Mouse (Mus musculus): Measurements from ENCODE around the gene Cela1. TPM values are rescaled to one million over a fixed set of nuclear protein-coding genes. Genes with fewer than 3 reads are reported as not detected.
A peak's percentile ranks its signal among the peaks of the same experiment; 100 is the strongest.

The Cela1 gene
- polyA plus RNA-seq, 1 experiment from 2014 or later = 17.0 TPM

DNA sequence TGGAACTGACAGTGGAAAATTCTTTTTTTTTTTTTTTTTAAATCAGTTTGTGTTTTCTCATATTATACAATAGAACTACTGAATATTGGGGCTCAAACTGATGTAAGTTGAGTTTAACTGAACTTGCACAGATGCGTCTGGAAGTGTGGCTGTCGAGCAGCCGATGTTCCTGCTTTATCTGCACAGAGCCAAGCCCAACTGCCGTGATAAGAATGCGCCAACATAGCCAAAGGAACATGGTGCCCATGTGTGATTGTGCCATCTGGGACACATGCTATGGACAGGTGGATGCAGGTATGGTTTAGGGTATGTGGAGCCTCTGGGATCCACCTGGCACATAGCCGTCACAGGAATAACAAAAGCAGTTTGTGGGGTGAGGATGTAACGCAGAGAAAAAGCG, 1.9 kb downstream of the Cela1 start:
- peak; percentile 72 for ATAC-seq (ENCODE audit: insufficient read depth)

DNA sequence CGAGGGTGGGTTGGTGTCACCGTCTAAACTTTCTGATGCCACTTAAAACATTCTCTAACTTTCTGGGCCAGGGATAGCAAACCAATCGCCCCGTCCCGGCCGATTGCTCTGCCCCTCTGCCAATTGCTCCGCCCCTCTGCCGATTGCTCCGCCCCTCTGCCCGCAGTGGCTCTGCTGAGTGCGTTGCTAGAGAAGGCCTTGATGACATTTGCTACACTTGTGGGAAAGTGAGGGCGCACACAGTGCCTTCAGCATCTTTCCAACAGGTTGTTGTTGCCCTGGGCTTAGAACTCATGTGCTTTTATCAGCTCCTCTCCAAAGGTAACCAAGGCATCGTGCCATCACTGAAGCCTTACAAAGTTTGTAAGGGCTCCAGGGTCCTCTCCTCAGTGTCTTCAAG, 2.5 kb downstream of the Cela1 start:
- H3K4me3 ChIP-seq (replicated peaks) = 0 out of 2 replicates have a peak overlapping the region, but pooled peaks have one; percentile 5
- H3K36me3 ChIP-seq (replicated peaks) = no peaks in the 10 kb centered on the region
- peak overlapping the region; percentile 40 for H3K4me2 ChIP-seq
- ATAC-seq (ENCODE audit: insufficient read depth) = peak; percentile 45
- no peaks in the 10 kb centered on the region for H3K27me3 ChIP-seq
- H3K27ac ChIP-seq (replicated peaks) = peak overlapping the region; percentile 49
- WGBS (ENCODE audit: insufficient replicate concordance) = 18% methylated on average over 13 of the region's 13 CpGs
- no peaks in the 10 kb centered on the region for H3K9me3 ChIP-seq (replicated peaks)
- H3K9ac ChIP-seq = no peak overlapping the region
- peaks cover 58% of the 10 kb centered on the region for H3K4me1 ChIP-seq (replicated peaks)

More for the DNA sequence above, 1.9 kb downstream of the Cela1 start:
- peak overlapping the region; percentile 64; the same call in 1 of the 2 replicates for H3K27ac ChIP-seq (replicated peaks)
- H3K36me3 ChIP-seq (replicated peaks) = no peaks in the 10 kb centered on the region
- H3K9me3 ChIP-seq (replicated peaks) = no peaks in the 10 kb centered on the region
- H3K4me2 ChIP-seq = peak overlapping the region; percentile 60
- peak overlapping the region; percentile 32 for H3K4me3 ChIP-seq (replicated peaks)
- peaks cover 52% of the 10 kb centered on the region for H3K4me1 ChIP-seq (replicated peaks)
- H3K9ac ChIP-seq = no peak overlapping the region
- H3K27me3 ChIP-seq = no peaks in the 10 kb centered on the region
- WGBS (ENCODE audit: insufficient replicate concordance) = 31% methylated on average over 8 of the region's 8 CpGs

DNA sequence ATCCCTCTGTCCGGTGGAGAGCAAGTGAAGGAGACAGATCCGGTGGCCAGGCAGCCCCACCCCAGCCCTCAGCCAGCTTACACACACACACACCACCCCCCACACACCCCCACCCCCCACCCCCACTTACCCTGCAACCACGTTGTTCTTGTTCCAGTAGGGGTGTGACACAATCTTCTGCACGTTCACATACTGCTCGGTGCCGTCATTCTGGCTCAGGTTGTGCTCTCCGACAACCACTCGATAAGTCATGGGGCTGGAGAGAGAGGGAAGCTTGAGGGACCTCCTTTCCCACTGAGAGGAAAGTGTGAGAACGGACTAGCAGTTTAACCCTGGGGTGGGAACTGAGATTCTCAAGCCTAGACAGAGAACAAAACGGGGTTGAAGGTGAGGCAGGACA, 3.3 kb downstream of the Cela1 start:
- peak overlapping the region; percentile 40; the same call in 1 of the 2 replicates for H3K4me2 ChIP-seq
- H3K9ac ChIP-seq = no peak overlapping the region
- H3K27me3 ChIP-seq = no peaks in the 10 kb centered on the region
- no peaks in the 10 kb centered on the region for H3K36me3 ChIP-seq (replicated peaks)
- H3K4me3 ChIP-seq (replicated peaks) = 0 out of 2 replicates have a peak overlapping the region, but pooled peaks have one; percentile 5
- no peak for ATAC-seq (ENCODE audit: insufficient read depth)
- 48% methylated on average over 10 of the region's 10 CpGs for WGBS (ENCODE audit: insufficient replicate concordance)
- H3K4me1 ChIP-seq (replicated peaks) = peaks cover 66% of the 10 kb centered on the region
- no peaks in the 10 kb centered on the region for H3K9me3 ChIP-seq (replicated peaks)
- peak overlapping the region; percentile 22 for H3K27ac ChIP-seq (replicated peaks)

DNA sequence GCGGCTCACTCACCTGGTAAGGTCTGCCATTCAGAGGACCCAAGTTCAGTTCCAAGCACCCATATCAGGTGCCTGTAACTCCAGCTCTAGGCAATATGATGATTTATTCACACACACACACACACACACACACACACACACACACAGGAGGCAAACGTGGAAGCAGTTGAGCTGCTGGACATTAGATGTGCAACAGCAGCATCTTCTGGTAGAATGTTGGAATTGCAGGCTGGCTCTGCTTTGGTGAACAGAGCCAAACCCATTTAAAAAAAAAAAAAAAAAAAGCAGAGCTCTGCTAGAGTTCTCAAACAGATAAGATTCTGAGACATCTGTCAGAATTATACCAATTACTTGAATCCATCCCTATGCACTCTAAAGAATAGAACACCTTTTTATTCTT, 4.7 kb downstream of the Cela1 start:
- Histone ChIP-seq H3K36me3 (replicated peaks) (no peaks in the 10 kb centered on the region), H3K4me2 (no peak overlapping the region; the same call in 1 of the 2 replicates), H3K4me1 (replicated peaks) (peaks cover 78% of the 10 kb centered on the region), H3K27me3 (no peaks in the 10 kb centered on the region), H3K27ac (replicated peaks) (no peak overlapping the region), H3K9me3 (replicated peaks) (no peaks in the 10 kb centered on the region), H3K9ac (no peak overlapping the region), H3K4me3 (replicated peaks) (no peak overlapping the region)
- 46% methylated on average over 2 of the region's 2 CpGs for WGBS (ENCODE audit: insufficient replicate concordance)
- ATAC-seq (ENCODE audit: insufficient read depth) = no peak

DNA sequence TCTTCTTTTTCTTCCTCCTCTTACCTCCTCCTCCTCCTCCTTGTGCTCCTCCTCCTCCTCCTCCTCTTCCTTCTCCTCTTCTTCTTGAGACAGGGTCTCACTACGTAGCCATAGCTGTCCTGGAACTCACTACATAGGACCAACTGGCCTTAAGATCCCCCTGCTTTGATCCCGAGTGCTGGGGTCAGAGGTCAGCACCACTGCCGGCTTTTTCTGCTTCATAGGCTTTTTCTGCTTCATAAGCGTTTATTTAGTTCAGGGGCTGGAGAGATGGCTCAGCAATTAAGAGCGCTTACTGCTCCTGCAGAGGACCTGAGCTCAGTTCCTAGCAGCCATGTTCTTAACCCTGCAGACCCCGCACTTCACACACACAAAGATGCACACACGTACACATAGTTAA, 6.0 kb downstream of the Cela1 start:
- Histone ChIP-seq H3K4me2 (no peak overlapping the region), H3K36me3 (replicated peaks) (no peaks in the 10 kb centered on the region), H3K4me3 (replicated peaks) (no peak overlapping the region), H3K9ac (no peak overlapping the region), H3K27ac (replicated peaks) (no peak overlapping the region), H3K27me3 (no peaks in the 10 kb centered on the region), H3K4me1 (replicated peaks) (peaks cover 65% of the 10 kb centered on the region), H3K9me3 (replicated peaks) (no peaks in the 10 kb centered on the region)
- 64% methylated on average over 7 of the region's 7 CpGs for WGBS (ENCODE audit: insufficient replicate concordance)
- no peak for ATAC-seq (ENCODE audit: insufficient read depth)

DNA sequence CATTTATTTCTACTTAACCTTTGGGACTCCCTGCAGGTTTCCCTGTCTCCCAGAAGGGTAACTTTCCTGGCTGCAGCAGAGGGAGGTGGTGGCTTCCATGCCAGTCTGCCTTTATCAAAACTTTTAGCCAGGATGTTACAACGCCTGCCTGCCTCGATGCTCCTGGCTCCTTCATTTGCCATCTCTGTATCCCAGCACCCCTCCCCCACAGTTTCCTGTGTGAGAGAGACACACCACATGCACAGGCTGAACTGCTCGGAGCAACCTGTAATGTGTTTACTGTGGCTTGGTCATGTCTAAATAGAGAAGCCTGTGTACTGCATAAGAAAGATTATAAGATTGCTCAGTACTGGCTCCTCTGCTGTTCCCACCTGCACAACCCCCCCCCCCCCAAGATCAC, 7.3 kb downstream of the Cela1 start:
- Histone ChIP-seq H3K9me3 (replicated peaks) (no peaks in the 10 kb centered on the region), H3K27ac (replicated peaks) (no peak overlapping the region), H3K4me2 (no peak overlapping the region), H3K36me3 (replicated peaks) (no peaks in the 10 kb centered on the region), H3K4me3 (replicated peaks) (no peak overlapping the region), H3K4me1 (replicated peaks) (peaks cover 56% of the 10 kb centered on the region), H3K27me3 (no peaks in the 10 kb centered on the region), H3K9ac (no peak overlapping the region)
- no peak for ATAC-seq (ENCODE audit: insufficient read depth)
- WGBS (ENCODE audit: insufficient replicate concordance) = 28% methylated on average over 3 of the region's 3 CpGs

DNA sequence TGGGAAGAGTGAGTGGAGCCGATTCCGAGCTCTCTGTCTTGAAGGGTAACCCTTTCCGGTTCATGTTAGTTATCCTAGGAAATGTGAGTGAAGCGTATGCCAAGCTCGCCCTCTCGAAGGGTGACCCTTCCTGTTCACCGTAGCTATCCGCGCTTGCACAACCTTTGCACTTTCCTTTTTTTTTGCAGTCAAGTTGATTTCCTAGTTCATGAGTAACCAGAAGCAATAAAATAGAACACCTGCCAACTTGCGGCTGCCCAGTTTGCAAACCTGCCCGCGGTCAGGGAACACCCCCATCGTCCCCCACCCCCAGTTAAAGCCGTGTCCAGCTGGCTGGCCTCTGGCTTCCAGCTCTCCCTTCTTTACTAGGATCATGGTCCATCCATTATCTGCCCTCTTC, 8.7 kb downstream of the Cela1 start:
- Histone ChIP-seq H3K4me2 (no peak overlapping the region), H3K27ac (replicated peaks) (peak overlapping the region; percentile 69), H3K9ac (no peak overlapping the region), H3K4me3 (replicated peaks) (no peak overlapping the region), H3K27me3 (no peaks in the 10 kb centered on the region), H3K36me3 (replicated peaks) (no peaks in the 10 kb centered on the region), H3K9me3 (replicated peaks) (no peaks in the 10 kb centered on the region), H3K4me1 (replicated peaks) (peaks cover 57% of the 10 kb centered on the region)
- ATAC-seq (ENCODE audit: insufficient read depth) = 0 out of 2 replicates have a peak, but pooled peaks have one; percentile 22
- 66% methylated on average over 14 of the region's 14 CpGs for WGBS (ENCODE audit: insufficient replicate concordance)

DNA sequence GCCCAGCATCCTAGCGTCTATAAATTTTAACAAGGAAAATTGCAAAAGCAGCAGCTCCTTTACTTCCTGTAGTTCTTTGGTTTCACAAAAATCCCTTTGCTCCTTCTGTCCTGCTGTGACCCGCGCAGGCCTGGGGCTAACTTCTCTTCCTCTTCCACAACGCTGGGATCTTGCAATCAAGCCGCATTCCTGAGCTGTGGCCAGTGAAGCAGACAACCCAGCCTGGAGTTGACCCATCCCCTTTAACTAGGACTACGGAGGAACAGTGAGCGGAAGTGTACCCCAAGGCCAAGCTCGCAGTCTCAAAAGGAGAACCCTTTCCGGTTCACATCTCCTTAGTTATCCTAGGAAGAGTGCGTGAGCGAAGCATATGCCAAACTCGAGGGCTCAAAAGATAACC, 9.1 kb downstream of the Cela1 start:
- no peak for ATAC-seq (ENCODE audit: insufficient read depth)
- peaks cover 58% of the 10 kb centered on the region for H3K4me1 ChIP-seq (replicated peaks)
- no peak overlapping the region for H3K4me3 ChIP-seq (replicated peaks)
- H3K4me2 ChIP-seq = no peak overlapping the region
- H3K9me3 ChIP-seq (replicated peaks) = no peaks in the 10 kb centered on the region
- WGBS (ENCODE audit: insufficient replicate concordance) = 71% methylated on average over 12 of the region's 12 CpGs
- no peaks in the 10 kb centered on the region for H3K36me3 ChIP-seq (replicated peaks)
- H3K27ac ChIP-seq (replicated peaks) = peak overlapping the region; percentile 60; the same call in 1 of the 2 replicates
- no peaks in the 10 kb centered on the region for H3K27me3 ChIP-seq
- H3K9ac ChIP-seq = no peak overlapping the region

DNA sequence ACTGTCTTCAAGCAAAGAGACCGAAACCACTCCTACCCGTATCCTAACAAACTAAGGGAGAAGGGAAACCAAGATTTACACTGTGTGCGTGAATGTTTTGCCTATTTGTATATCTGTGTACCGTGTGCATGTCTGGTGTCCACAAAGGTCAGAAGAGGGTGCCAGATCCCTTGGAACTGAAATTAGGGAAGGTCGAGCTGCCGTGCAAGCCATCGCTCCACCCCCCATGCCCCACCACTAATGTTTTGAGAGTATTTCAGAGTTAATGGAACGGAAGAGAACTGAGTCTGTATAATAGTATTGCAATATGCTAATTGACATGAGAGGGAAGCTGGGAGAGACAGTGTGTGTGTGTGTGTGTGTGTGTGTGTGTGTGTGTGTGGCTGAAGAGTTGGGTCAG, 10.0 kb downstream of the Cela1 start:
- ATAC-seq (ENCODE audit: insufficient read depth) = no peak
- no peak overlapping the region for H3K9ac ChIP-seq
- H3K4me3 ChIP-seq (replicated peaks) = no peak overlapping the region
- no peaks in the 10 kb centered on the region for H3K36me3 ChIP-seq (replicated peaks)
- H3K4me1 ChIP-seq (replicated peaks) = peaks cover 61% of the 10 kb centered on the region
- no peaks in the 10 kb centered on the region for H3K27me3 ChIP-seq
- H3K9me3 ChIP-seq (replicated peaks) = no peaks in the 10 kb centered on the region
- no peak overlapping the region for H3K4me2 ChIP-seq
- no peak overlapping the region for H3K27ac ChIP-seq (replicated peaks)
- 75% methylated on average over 8 of the region's 8 CpGs for WGBS (ENCODE audit: insufficient replicate concordance)

DNA sequence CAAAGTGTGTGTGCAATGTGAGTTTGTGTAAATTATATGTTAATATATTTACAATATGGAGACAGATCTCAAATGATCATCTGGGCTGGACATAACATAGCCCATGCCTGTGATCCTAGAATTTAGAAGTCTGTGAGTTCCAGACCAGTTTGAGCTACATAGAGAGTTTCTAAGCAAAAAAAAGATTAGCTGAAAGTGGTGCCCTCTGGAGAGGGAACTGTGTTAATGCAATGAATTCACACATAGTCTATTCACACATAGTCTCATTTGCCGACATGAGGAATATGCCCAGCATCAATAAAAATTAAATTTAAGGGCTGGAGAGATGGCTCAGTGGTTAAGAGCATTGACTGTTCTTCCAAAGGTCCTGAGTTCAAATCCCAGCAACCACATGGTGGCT, 11.2 kb downstream of the Cela1 start:
- no peak for ATAC-seq (ENCODE audit: insufficient read depth)
- Histone ChIP-seq H3K4me3 (replicated peaks) (no peak overlapping the region), H3K27me3 (no peaks in the 10 kb centered on the region), H3K36me3 (replicated peaks) (no peaks in the 10 kb centered on the region), H3K4me1 (replicated peaks) (peaks cover 61% of the 10 kb centered on the region), H3K4me2 (no peak overlapping the region), H3K9me3 (replicated peaks) (no peaks in the 10 kb centered on the region), H3K27ac (replicated peaks) (no peak overlapping the region), H3K9ac (no peak overlapping the region)
- WGBS (ENCODE audit: insufficient replicate concordance) = 82% methylated on average over 1 of the region's 1 CpGs

DNA sequence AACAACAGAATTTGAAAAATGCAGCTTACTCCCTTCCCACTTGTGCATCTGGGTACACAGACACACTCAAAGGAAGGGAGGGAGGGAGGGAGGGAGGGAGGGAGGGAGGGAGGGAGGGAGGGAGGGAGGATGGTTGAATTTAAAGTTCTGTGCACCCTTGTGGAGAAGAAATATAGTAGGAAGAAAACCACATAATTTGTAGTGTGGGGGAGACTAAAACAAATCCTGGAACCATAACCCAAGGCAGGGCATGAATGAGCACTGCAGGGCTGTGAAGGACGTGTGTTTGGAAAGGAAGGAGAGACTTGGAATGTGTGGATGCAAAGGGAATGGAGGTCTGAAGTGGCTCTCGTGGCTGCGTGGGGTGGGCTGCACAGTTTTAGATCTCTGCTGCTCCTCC, 12.2 kb downstream of the Cela1 start:
- H3K36me3 ChIP-seq (replicated peaks) = no peaks in the 10 kb centered on the region
- WGBS (ENCODE audit: insufficient replicate concordance) = 65% methylated on average over 3 of the region's 3 CpGs
- H3K4me1 ChIP-seq (replicated peaks) = peaks cover 53% of the 10 kb centered on the region
- no peak overlapping the region for H3K4me2 ChIP-seq
- no peak overlapping the region for H3K9ac ChIP-seq
- H3K27ac ChIP-seq (replicated peaks) = no peak overlapping the region
- no peak for ATAC-seq (ENCODE audit: insufficient read depth)
- no peak overlapping the region for H3K4me3 ChIP-seq (replicated peaks)
- no peaks in the 10 kb centered on the region for H3K9me3 ChIP-seq (replicated peaks)
- H3K27me3 ChIP-seq = no peaks in the 10 kb centered on the region

DNA sequence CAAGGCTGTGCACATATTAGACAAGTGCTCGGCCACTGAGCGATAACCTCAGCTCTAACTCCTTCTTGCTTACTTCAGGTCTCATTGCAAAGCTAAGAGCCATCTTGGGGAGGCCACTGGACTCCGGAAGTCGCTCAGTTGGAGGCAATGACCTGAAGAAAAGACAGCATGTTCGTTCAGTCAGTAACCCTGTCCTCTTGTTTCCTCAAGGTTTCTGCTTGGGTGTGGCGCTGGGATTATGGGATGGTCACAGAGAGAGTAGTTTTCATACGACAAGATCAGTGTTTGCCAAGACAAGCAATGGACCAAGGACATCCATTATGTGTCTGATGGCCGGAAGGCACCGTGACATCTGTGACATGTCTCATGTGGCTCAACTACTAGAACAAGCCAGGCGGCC, 13.2 kb downstream of the Cela1 start:
- Histone ChIP-seq H3K27ac (replicated peaks) (peak overlapping the region; percentile 84), H3K4me3 (replicated peaks) (no peak overlapping the region), H3K4me2 (peak overlapping the region; percentile 49; the same call in 1 of the 2 replicates), H3K4me1 (replicated peaks) (peaks cover 47% of the 10 kb centered on the region), H3K36me3 (replicated peaks) (no peaks in the 10 kb centered on the region), H3K9ac (no peak overlapping the region), H3K9me3 (replicated peaks) (no peaks in the 10 kb centered on the region), H3K27me3 (no peaks in the 10 kb centered on the region)
- WGBS (ENCODE audit: insufficient replicate concordance) = 51% methylated on average over 10 of the region's 10 CpGs
- no peak for ATAC-seq (ENCODE audit: insufficient read depth)

Data from liver, embryonic 15.5 days (tissue).